Mouse (Mus musculus) heart, adult 2 months (tissue): ENCODE data around the gene Mlkl.

Experiments used
- CTCF ChIP-seq: fragments of 200-600 bp; IDR thresholded peaks from 2 replicates; pipeline ENCODE4 v1.8.1; 2022; ENCODE audit warnings: antibody characterized with exemption, mild to moderate bottlenecking, moderate library complexity
- EP300 ChIP-seq: fragments of 200-500 bp; IDR thresholded peaks from 2 replicates; pipeline ENCODE4 v1.6.1; 2011; ENCODE audit warnings: low read depth, low read length, control low read depth; ENCODE audit not compliant: insufficient read depth
- POLR2A ChIP-seq: fragments of 200-500 bp; IDR thresholded peaks from 2 replicates; pipeline ENCODE4 v1.6.1; 2011; ENCODE audit warnings: mild to moderate bottlenecking, low read depth, low read length, control low read depth; ENCODE audit not compliant: insufficient read depth

DNA sequence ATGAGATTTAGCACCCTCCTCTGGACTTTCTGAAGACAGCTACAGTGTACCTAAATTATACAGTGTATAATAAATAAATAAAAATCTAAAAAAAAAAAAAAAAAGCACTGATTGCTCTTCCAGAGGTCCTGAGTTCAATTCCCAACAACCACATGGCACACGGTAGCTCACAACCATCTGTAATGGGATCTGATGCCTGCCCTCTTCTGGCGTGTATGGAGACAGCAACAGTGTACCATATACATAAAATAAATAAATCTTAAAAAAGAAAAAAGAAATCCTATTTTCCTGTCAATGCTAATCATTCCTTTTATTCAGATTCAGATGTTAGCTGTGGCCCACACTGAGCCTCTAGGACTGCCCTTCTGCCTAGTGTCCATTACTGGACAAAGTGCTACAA, 69.7 kb downstream of the Mlkl start:
- TF ChIP-seq CTCF (peak; percentile 53), POLR2A (no peak), EP300 (no peak)
